Mouse (Mus musculus) forebrain, embryonic 12.5 days (tissue): ENCODE measurements at regions not wholly inside any gene's neighbourhood (a gene's known extent, or its start where the extent isn't known, plus 50 kb on each side); places are given as distances from the start of the nearest gene placed in this dataset.
A peak's percentile ranks its signal among the peaks of the same experiment; 100 is the strongest.

Experiments
- ATAC-seq: fragments of 200-750 bp; cut with Nextera tagmentation; 2 replicates; pipeline ENCODE4 v1.8.0; 2017; ENCODE audit warnings: moderate TSS enrichment; ENCODE audit not compliant: low FRiP score
- H3K27ac ChIP-seq: fragments of 300-500 bp; sonication (generic); 2 replicates; pipeline ENCODE4 v1.5.1; 2016; ENCODE audit warnings: mild to moderate bottlenecking
- H3K27me3 ChIP-seq: fragments of 300-500 bp; sonication (generic); 2 replicates; pipeline ENCODE4 v1.6.1; 2016; ENCODE audit warnings: mild to moderate bottlenecking
- H3K36me3 ChIP-seq: fragments of 300-500 bp; sonication (generic); replicated peaks from 2 replicates; pipeline ENCODE4 v1.6.1; 2016; ENCODE audit warnings: mild to moderate bottlenecking
- H3K4me1 ChIP-seq: fragments of 300-500 bp; sonication (generic); 2 replicates; pipeline ENCODE4 v1.6.1; 2016
- H3K4me2 ChIP-seq: fragments of 300-500 bp; sonication (generic); 2 replicates; pipeline ENCODE4 v1.6.1; 2016; ENCODE audit warnings: mild to moderate bottlenecking, moderate library complexity
- H3K4me3 ChIP-seq: fragments of 300-500 bp; sonication (generic); replicated peaks from 2 replicates; pipeline ENCODE4 v1.5.1; 2016; ENCODE audit warnings: mild to moderate bottlenecking
- H3K9ac ChIP-seq: fragments of 300-500 bp; sonication (generic); 2 replicates; pipeline ENCODE4 v1.6.1; 2016; ENCODE audit warnings: mild to moderate bottlenecking
- H3K9me3 ChIP-seq: fragments of 300-500 bp; sonication (generic); 2 replicates; pipeline ENCODE4 v1.6.1; 2016
- WGBS: fragments of 180-500 bp; shearing (Covaris S2); methylation state at CpG from one replicate; pipeline ENCODE4 v1.1.7; 2016; 5-methylcytosine and 5-hydroxymethylcytosine counted together

DNA sequence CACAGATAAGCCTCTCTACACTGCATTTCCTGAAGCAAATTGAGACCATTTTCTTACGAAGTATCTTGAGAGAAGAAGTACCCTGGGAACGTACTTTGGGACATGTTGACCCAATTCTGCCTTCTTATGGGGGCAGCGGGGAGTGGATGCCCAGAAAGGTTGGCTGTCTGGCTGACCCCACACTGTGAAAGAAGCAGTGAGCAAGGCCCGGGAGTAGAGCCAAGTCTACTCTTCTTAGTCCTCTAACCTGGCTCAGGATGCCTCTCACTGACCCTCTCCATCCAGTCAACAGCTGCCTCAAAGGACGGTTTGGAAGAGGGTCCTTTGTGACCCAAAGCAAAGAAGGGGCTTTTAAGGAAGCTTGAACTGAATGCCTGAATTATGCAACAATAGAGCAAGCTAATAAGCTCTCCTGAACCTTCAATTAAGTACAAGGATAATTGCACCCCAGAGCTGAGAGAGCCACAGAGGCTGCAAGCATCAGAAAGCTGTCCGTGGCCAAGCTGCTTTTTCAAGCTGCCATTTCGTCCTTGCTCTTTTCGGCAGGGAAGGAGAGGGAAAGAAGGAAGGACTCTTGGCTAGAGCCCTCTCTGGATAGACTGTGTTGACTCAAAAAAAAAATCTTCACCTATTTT lies 70.3 kb downstream of the Pctp start:
- H3K27ac ChIP-seq, result no peak overlapping the region
- peak; percentile 49; the same call in 1 of the 2 replicates for ATAC-seq
- H3K4me3 ChIP-seq, result no peak overlapping the region
- H3K36me3 ChIP-seq, result no peaks in the 10 kb centered on the region
- 23% methylated on average over 8 of the region's 8 CpGs for WGBS
- H3K9me3 ChIP-seq, result no peaks in the 10 kb centered on the region
- no peak overlapping the region for H3K9ac ChIP-seq
- H3K4me2 ChIP-seq, result no peak overlapping the region
- H3K4me1 ChIP-seq, result peaks cover 13% of the 10 kb centered on the region
- peaks cover 19% of the 10 kb centered on the region for H3K27me3 ChIP-seq

GRCm38 (mm10) chr11:89929115-89929988 lies 73.3 kb downstream of the Pctp start:
- Histone ChIP-seq H3K4me1 (peaks cover 13% of the 10 kb centered on the region), H3K9me3 (no peaks in the 10 kb centered on the region), H3K9ac (no peak overlapping the region), H3K4me3 (no peak overlapping the region), H3K27me3 (peaks cover 17% of the 10 kb centered on the region), H3K4me2 (no peak overlapping the region), H3K27ac (no peak overlapping the region), H3K36me3 (no peaks in the 10 kb centered on the region)
- ATAC-seq, result no peak
- 91% methylated on average over 12 of the region's 12 CpGs for WGBS

- ATAC-seq, result no peak
- WGBS, result 62% methylated on average over 3 of the region's 3 CpGs
Measured at GRCm38 (mm10) chr11:89927483-89928156, 75.1 kb downstream of the Pctp start.

GRCm38 (mm10) chr11:89922551-89922950 lies 80.1 kb downstream of the Pctp start:
- Histone ChIP-seq H3K9me3 (no peaks in the 10 kb centered on the region), H3K27me3 (0 out of 2 replicates have a peak, but pooled peaks cover 5% of the 10 kb centered on the region), H3K4me1 (no peaks in the 10 kb centered on the region), H3K27ac (no peak overlapping the region), H3K4me3 (no peak overlapping the region), H3K36me3 (no peaks in the 10 kb centered on the region), H3K4me2 (no peak overlapping the region), H3K9ac (no peak overlapping the region)
- 91% methylated on average over 6 of the region's 6 CpGs for WGBS
- no peak for ATAC-seq

More at GRCm38 (mm10) chr11:89927483-89928156, 75.1 kb downstream of the Pctp start:
- no peaks in the 10 kb centered on the region for H3K9me3 ChIP-seq
- H3K4me1 ChIP-seq, result peaks cover 8% of the 10 kb centered on the region
- no peak overlapping the region for H3K4me2 ChIP-seq
- H3K27me3 ChIP-seq, result peaks cover 17% of the 10 kb centered on the region
- H3K27ac ChIP-seq, result no peak overlapping the region
- H3K4me3 ChIP-seq, result no peak overlapping the region
- no peak overlapping the region for H3K9ac ChIP-seq
- H3K36me3 ChIP-seq, result no peaks in the 10 kb centered on the region

- Histone ChIP-seq H3K27me3 (no peaks in the 10 kb centered on the region), H3K4me3 (no peak overlapping the region), H3K27ac (no peak overlapping the region), H3K4me1 (no peaks in the 10 kb centered on the region), H3K36me3 (no peaks in the 10 kb centered on the region), H3K9ac (no peak overlapping the region), H3K4me2 (no peak overlapping the region), H3K9me3 (no peaks in the 10 kb centered on the region)
- 46% methylated on average over 6 of the region's 6 CpGs for WGBS
- ATAC-seq, result no peak
Measured at GRCm38 (mm10) chr11:89921146-89921545, 81.5 kb downstream of the Pctp start.

GRCm38 (mm10) chr11:89915795-89916194 lies 86.9 kb downstream of the Pctp start:
- Histone ChIP-seq H3K27ac (no peak overlapping the region), H3K4me3 (no peak overlapping the region), H3K36me3 (no peaks in the 10 kb centered on the region), H3K9me3 (no peaks in the 10 kb centered on the region), H3K27me3 (no peaks in the 10 kb centered on the region), H3K9ac (no peak overlapping the region), H3K4me1 (no peaks in the 10 kb centered on the region), H3K4me2 (no peak overlapping the region)
- no peak for ATAC-seq
- 86% methylated on average over 4 of the region's 4 CpGs for WGBS

DNA sequence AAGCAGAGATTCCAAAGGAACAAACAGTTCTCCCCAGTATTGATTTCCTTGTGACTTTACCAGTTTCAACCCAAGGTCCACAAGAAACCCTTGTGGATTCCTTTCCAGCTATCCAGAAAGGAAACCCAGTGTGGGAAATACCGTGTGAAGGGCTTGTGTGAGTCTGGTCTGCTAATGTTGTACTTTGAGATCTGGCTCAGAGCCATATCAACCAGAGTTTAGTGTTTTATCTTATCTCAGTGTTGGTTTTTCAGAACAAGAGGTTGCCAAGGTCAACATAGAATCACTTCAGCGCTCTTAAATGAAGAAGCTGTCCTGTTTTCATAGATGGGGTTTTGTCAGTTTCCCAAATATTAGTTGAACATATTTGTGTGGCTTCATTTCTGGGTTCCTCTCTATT lies 88.1 kb downstream of the Pctp start:
- no peaks in the 10 kb centered on the region for H3K27me3 ChIP-seq
- WGBS, result 85% methylated on average over 2 of the region's 2 CpGs
- H3K4me2 ChIP-seq, result no peak overlapping the region
- H3K27ac ChIP-seq, result no peak overlapping the region
- no peak overlapping the region for H3K9ac ChIP-seq
- no peak for ATAC-seq
- H3K36me3 ChIP-seq, result no peaks in the 10 kb centered on the region
- H3K4me3 ChIP-seq, result no peak overlapping the region
- H3K4me1 ChIP-seq, result no peaks in the 10 kb centered on the region
- no peaks in the 10 kb centered on the region for H3K9me3 ChIP-seq

GRCm38 (mm10) chr11:89901241-89901740 lies 101.4 kb downstream of the Pctp start:
- Histone ChIP-seq H3K9me3 (no peaks in the 10 kb centered on the region), H3K36me3 (no peaks in the 10 kb centered on the region), H3K27ac (no peak overlapping the region), H3K4me3 (no peak overlapping the region), H3K4me2 (no peak overlapping the region), H3K4me1 (peaks cover 11% of the 10 kb centered on the region; the same call in 1 of the 2 replicates), H3K27me3 (no peaks in the 10 kb centered on the region), H3K9ac (no peak overlapping the region)
- no peak for ATAC-seq
- 69% methylated on average over 9 of the region's 9 CpGs for WGBS

DNA sequence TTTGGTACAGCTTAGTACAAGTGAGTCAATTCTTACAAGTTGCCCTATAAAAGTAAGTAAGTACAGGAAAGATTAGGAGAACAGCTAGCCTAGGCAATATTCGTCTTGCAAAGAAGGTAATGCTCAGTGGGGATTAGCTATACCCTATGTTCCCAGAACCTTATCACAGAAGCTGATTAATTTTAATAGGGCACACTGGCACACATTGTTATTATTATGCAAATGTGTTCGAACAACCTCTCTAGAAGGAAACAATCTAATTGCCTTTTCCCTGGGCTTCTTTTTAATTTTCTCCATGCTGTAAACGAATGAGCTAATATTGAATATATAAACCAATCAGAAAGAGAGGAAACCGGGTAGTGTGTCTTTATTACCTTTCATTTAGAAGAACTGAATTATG lies 104.2 kb downstream of the Pctp start:
- H3K27ac ChIP-seq, result no peak overlapping the region
- whole genome bisulfite sequencing, result 21% methylated on average over 4 of the region's 4 CpGs
- H3K36me3 ChIP-seq, result no peaks in the 10 kb centered on the region
- no peak overlapping the region for H3K4me3 ChIP-seq
- H3K9ac ChIP-seq, result no peak overlapping the region
- no peaks in the 10 kb centered on the region for H3K9me3 ChIP-seq
- peak; percentile 30; the same call in 1 of the 2 replicates for ATAC-seq
- no peak overlapping the region for H3K4me2 ChIP-seq
- no peaks in the 10 kb centered on the region for H3K27me3 ChIP-seq
- peaks cover 11% of the 10 kb centered on the region; the same call in 1 of the 2 replicates for H3K4me1 ChIP-seq

DNA sequence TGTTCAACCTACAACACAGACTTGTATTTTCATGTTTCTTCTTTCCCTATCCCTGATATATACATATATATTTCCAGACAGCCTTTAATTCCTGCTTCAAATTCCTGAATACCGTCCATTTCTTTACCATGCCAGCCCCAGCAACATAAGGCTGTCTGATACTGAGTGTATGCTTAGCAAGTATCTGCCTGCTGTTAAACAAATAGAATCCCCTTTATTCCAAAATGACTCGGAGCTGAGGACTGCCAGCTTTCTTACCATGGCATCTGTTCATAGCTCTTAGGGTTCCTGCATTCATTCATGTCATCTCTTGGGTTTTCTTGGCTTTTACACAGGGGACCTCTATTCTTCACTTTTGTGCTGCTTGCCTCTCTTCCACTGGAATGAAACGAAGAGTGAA lies 105.8 kb downstream of the Pctp start:
- Histone ChIP-seq H3K9me3 (no peaks in the 10 kb centered on the region), H3K36me3 (no peaks in the 10 kb centered on the region), H3K4me2 (no peak overlapping the region), H3K27me3 (no peaks in the 10 kb centered on the region), H3K4me1 (peaks cover 11% of the 10 kb centered on the region; the same call in 1 of the 2 replicates), H3K9ac (no peak overlapping the region), H3K4me3 (no peak overlapping the region), H3K27ac (no peak overlapping the region)
- ATAC-seq, result no peak
- WGBS, result 70% methylated on average over 3 of the region's 3 CpGs

DNA sequence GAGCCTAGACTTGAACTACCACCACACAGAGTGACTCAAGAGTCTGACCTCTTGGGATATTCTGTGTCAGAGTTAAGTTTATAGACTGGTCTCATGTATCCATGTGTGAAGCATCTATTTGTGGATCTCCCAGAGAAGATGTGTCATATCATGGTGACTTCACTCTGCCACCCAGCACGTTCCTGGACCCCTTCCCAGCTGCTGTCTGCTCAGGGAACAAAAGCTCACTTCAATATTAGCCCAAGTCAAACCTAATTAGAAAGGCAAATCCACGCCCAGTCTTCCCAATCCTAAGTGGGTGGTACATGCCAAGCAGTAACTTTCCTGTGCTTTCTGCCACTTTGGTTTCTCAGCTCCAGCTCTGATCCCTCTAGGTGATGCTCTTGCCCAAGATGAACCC lies 94.1 kb upstream of the Ankfn1 start:
- no peak overlapping the region for H3K27ac ChIP-seq
- H3K9me3 ChIP-seq, result no peaks in the 10 kb centered on the region
- no peaks in the 10 kb centered on the region for H3K27me3 ChIP-seq
- no peak overlapping the region for H3K9ac ChIP-seq
- 57% methylated on average over 2 of the region's 2 CpGs for WGBS
- ATAC-seq, result no peak
- H3K4me3 ChIP-seq, result no peak overlapping the region
- H3K4me2 ChIP-seq, result no peak overlapping the region
- H3K4me1 ChIP-seq, result no peaks in the 10 kb centered on the region
- no peaks in the 10 kb centered on the region for H3K36me3 ChIP-seq

- ATAC-seq, result no peak
- H3K4me1 ChIP-seq, result no peaks in the 10 kb centered on the region
- no peak overlapping the region for H3K4me2 ChIP-seq
- H3K36me3 ChIP-seq, result no peaks in the 10 kb centered on the region
- 33% methylated on average over 2 of the region's 2 CpGs for WGBS
- H3K4me3 ChIP-seq, result no peak overlapping the region
- H3K9ac ChIP-seq, result no peak overlapping the region
- H3K9me3 ChIP-seq, result no peaks in the 10 kb centered on the region
- no peak overlapping the region for H3K27ac ChIP-seq
- no peaks in the 10 kb centered on the region for H3K27me3 ChIP-seq
Measured at GRCm38 (mm10) chr11:89867575-89867974, 90.1 kb upstream of the Ankfn1 start.
